Mouse (Mus musculus) ovary, postnatal 10 days (tissue): Measurements from ENCODE around the gene Rgl2.
"Not testable (repeated sequence)": the region's sequence is repeated elsewhere in the genome, so short reads cannot be mapped to it uniquely, and the experiment has no call there.

Experiments
- DNase-seq: peaks from one replicate; pipeline ENCODE4 v3.0.0; 2022; ENCODE audit warnings: low spot score

Gene Rgl2

DNA sequence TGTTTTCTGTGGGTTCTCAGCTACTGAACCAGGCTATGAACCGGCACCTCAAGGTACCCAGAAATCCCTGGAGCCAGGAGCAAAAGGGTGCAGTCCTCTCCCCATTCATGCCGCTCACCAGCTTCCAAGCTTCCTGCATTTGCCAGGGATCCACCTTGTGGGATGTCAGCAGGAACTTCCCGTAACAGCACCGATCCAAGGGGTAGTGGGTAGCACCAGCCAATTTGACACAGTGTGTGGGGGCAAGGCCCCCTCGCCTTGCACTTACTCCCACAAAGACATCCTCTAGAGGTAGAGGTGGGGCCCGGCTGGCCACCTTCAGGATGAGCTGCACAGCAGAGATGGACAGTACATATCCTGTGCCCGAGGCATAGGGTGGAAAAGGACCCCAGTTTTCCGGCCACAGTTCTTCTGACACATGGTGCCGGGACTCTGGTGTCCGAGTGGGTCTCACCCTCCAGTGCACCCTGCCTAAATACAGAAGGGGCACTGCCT is 20.8 kb downstream of the Rgl2 start:
- no peak for DNase-seq

DNA sequence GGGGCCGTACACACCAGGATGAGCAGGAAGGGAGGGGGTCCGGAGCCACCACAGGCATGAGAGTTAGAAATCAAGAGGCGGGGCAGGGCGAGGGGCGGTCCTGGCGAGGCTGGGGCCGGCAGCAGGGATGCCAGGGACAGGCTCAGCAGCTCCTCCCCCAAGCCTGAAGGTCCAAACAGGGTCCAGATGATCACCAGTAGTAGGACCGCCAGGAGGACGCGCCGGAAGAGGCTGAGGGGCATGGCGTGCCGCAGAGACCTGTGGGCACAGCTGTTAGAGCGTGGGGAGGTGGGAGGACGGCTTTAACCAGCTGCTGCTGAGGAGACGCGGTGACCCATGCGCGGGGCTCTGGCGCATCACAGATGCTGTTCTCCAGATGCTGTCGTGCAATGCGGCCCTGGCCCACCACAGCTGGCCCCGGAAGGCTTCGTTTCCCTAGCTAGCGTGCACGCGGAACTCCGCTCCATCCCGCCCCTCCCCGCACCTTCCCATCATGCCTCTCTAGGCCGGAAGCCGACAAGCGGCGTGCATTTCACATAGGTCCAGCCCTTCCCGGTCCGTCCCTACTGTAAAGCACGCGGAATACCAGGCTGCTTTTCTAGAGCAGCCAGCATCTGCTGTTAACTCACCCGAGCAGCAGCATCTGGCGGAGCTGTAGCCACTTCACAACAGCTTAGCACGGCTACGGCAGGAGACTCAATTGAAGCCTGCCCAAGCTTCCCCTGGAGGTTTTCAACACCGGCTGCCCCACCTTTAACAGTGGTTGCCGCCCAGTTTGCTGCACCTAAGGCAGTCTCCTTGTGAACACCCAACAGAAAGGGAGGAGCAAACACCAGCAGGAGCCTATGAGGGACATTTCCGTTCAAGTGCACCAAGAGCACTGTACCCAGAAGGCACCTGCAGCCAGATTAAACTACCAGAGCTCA is 21.9 kb downstream of the Rgl2 start, which contains the start of gene B3galt4:
Gene B3galt4 (minus strand): TSS at position 468 of the 926 bp plus-strand sequence.
- peak; percentile 57 for DNase-seq

DNA sequence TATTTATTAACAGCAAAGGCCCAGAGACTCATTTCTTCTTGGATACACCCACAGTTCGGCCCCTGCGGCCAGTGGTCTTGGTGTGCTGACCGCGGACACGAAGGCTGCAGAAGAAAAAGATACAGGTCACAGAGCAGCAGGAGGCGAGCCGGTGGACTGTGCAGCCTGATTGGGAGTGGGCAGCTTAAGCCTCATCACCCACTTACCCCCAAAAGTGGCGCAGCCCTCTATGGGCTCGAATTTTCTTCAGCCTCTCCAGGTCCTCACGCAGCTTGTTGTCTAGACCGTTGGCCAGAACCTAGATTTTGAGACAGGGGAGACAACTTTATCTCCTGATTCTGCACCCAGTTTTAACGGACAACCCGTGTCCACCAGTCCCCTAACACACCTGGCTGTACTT is 22.7 kb downstream of the Rgl2 start:
- not testable (repeated sequence) for DNase-seq

DNA sequence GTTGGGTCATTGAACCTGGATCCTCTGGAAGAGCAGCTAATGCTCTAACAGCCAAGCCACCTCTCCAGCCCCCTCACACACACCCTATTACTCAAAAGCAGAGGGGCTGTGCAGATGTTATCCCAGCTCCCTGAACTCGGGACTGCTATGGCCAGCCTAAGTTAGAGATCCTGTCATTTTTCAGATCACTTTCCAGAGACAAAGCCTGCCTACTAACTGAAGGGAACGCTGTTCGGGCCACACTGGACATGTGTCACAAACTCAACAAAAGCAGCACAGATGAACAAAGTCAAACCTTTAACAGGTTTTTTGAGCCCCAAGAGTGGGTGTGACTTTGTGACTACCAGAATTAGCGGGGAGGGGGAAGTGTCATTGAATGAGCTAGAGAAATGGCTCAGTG is 23.5 kb downstream of the Rgl2 start:
- DNase-seq, result no peak

DNA sequence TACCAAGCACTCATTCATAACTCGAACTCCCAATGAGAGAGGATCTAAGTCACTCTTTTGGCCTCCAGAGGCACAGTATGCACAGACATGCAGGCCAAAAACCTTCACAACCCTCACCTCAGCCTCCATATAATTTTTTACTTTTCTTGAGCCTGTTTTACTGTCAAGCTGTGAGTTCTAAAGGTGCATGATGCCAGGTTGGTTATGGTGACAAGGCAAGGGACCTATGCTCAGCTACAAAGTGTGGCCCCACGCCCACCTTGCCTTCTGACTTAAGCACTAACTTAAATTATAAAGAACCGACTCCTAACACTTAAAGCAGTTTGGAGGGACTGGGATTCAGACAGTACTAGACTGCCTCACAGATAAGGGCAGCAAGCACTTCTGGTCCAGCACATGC is 24.0 kb downstream of the Rgl2 start:
- no peak for DNase-seq

DNA sequence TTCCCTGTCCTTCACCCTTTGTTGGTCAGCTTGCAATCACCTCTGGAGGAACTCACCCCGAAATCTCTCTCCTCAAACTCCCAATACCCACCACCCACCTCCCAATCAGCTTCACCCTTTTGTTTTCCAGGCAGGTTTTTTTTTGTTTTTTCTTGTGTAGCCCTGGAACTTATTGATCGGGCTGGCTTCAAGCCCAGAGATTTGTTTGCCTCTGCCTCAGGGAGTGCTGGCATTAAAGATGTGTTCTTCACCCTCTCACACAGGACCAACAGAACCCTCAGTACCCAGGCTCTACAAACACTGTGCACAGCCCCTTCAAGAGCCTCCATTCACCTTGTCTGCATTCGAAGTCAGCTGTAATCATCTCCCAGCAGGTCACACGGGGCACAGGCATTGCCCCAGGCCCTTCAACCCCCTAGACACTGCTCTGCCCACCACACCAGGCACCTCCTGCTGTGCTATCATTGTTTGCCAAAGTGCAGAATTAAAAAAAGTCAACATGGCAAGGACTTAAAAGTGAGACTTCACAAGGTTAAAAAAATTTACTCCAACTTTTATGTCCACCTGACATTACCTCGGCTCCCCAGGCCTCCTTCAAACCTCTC is 24.7 kb downstream of the Rgl2 start:
- DNase-seq, result no peak

DNA sequence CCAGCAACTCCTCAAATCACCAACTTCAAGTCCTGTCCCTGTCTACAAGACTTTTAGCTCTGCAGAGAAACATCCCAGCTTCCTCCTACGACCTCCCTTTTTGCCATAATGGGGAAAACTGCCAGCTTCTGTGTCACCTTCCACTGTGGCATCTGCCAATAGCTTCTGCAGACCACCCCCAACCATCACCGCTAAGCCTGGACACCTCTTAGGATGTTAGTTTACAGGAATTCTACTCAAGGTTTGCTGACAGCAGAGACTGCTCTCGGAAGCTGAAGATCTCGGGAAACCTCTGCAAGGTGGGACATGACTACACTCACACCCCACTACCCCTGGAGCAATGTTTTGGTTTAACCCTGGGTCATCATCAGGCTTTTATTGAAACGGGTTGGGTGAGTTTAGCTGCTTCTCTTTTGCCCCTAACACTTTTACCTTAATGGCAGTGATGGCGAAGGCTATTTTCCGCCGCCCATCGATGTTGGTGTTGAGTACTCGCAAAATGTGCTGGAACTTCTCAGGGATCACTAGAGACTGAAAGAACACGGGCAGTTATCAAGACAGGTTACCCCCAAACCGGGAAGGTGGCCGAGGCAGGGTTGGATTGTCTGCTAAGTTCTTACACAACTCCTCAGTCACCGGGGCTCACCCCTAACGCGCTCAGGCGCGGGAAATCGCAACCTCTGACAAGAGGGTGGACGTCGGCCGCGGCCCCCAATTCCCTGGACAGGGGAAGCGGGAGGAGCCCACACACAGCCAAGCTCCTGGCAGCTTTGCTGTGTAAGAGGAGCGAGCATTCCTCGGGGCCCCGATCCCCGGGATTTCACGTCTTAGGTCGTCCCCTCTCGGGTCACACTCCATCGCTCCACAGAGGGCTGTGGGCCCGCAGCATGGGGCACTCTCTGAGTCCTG is 25.6 kb downstream of the Rgl2 start:
- DNase-seq, result no peak

DNA sequence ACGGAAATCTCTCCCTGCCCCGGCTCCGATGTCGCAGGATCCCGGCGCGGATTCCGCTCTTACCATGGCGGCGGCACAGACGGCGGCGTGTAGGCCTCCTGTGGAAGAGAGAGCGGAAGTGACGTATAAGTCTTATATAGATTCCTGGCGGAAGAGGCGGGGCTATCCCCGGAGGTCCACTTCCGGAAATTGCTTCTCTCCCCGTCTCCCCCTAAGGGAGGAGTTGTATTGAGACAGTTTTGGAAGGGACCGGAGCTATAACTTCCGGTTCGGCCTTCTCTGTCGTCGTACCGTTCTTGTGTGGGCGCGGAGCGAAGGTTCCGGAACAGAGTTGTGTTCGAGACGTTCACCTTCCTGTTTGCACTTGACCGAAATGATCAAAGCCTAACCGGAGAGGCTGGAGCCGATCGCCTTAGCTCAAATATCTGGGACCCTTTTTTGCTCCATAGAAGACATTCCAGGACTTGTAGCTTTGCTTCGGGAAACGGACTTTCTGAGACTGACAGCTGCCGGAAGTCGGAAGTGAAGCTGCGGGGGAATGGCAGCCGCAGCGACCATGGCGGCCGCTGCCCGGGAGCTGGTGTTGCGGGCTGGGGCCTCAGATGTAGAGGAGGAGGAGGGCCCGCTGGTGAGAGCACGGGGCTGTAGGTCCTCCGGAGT is 26.3 kb downstream of the Rgl2 start, which contains the start of the genes Vps52 and Rps18:
Gene Vps52 (plus strand): TSS at position 258 of the 660 bp plus-strand sequence.
Gene Rps18 (minus strand): TSS at position 447 of the 660 bp plus-strand sequence.
- peak; percentile 92 for DNase-seq

DNA sequence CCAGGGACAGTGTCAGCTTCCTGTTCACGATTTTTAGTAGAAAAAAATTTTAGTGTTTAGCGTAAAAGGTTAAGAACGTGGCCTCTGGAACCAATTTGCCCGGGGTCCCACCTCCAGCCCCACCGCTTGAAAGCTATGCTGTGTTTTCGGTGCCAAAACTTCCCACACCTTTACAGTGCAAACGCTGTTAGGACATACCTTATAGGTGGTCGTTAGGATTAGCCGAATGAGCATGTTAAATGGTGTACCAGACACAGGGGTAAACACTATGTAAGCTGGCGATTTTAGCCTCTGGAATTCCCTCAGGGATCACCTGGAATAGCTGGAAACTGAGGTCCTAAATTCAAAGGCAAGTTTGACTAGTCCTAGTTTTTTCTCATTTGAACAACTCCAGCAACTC is 27.0 kb downstream of the Rgl2 start:
- DNase-seq, result no peak

DNA sequence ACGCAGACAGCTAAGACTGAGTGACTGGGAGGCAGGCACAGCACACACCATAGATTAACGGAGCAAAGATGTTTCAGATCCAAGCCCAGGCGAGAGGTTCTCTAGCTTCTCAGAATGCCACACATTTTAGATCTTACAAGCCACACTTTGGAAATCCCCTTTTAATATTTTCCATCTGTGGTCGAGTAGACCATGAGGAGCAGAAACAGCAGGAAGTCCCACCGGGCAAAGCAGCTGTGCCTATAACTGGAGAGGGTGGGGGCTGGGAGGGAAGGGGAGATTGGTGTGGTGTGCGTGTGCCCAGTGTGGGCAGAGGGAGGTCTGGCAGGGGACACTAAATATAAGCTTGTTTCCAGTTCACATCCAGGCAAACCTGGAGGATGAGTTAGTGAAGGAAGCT is 28.1 kb downstream of the Rgl2 start:
- DNase-seq, result no peak

DNA sequence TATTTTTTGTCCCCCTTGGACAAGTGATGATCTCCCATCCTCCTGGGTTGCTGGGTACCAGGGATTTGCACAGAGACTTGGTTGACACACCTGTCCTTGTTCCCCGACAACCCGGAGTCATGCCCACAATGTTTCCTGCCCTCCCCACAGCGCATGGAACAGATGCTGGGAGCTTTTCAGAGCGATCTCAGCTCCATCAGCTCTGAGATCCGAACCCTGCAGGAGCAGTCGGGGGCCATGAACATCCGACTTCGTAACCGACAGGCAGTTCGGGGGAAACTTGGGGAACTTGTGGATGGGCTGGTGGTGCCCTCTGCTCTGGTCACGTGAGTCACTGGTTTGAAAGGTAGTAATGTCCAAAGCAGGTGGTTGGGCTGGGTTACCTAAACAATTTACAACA is 29.1 kb downstream of the Rgl2 start:
- DNase-seq, result no peak

DNA sequence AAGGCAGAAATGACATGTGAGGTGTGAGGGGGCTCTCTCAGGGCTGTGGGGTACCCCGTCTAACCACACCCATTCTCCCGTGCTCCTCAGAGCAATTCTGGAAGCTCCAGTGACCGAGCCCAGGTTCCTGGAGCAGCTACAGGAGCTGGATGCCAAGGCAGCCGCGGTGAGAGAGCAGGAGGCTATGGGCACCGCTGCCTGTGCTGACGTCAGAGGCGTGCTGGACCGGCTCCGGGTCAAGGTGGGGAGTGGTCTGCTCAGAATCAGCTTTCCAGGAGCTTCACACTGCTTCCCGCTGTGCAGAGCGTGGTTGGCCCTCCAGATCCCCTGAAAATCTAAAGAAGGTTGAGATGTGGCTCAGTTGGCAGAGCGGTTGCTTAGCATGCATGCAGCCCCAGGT is 29.8 kb downstream of the Rgl2 start:
- DNase-seq, result no peak

DNA sequence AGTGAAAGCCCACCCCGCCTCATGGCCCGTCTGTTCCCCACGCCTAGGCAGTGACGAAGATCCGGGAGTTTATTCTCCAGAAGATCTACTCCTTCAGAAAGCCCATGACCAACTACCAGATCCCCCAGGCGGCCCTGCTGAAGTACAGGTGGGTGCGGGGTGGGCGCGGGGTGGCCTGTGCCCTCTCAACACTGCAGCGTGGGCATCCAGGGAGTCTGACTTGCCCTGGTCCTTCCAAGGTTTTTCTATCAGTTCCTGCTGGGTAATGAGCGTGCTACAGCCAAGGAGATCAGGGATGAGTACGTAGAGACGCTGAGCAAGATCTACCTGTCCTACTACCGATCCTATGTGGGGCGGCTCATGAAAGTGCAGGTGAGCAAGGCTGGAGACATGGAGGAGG is 30.6 kb downstream of the Rgl2 start:
- no peak for DNase-seq

DNA sequence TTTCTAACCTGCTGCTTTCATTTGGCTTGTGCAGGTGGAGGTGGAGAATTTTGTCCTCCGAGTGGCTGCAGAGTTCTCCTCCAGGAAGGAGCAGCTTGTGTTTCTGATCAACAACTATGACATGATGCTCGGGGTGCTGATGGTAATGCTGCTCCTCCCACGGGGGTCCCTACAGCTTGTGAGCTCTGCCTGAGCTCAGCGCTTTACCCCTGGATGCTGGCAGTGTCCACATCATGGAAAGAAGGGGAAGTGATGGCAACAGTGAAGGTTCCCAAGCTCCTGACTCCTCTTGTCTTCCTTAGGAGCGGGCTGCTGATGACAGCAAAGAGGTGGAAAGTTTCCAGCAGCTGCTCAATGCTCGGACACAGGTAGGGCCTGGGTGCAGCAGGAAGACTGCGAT is 33.5 kb downstream of the Rgl2 start:
- DNase-seq, result no peak

DNA sequence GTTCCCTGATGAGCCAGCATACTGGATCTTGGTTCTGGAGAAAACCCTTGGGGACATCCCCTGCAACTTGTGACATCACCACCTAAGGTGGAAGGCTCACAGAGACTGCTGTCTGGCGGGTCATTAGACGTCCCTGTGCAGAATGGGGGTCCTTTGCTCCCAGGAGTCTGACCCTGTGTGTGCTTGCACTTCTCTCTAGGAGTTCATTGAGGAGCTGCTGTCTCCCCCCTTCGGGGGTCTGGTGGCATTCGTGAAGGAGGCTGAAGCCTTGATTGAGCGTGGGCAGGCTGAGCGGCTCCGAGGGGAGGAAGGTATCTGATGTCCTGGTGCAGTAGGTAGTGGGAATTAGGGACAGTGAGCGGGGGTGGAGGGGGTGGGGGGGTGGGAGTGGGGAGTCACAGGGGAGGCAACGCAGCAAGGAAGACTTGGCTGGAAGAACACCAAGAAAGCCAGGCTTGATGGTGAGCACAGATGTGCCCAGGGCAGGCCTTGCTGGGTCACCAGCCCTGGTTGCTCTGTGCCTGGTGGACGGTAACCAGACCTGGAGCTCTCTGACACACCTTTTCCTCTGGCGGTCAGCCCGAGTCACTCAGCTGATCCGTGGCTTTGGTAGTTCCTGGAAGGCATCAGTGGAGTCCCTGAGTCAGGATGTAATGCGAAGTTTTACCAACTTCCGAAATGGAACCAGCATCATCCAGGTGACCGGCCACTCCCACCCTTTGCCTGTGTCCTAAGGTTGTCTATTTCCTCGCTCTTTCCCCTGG is 35.9 kb downstream of the Rgl2 start:
- DNase-seq, result no peak

DNA sequence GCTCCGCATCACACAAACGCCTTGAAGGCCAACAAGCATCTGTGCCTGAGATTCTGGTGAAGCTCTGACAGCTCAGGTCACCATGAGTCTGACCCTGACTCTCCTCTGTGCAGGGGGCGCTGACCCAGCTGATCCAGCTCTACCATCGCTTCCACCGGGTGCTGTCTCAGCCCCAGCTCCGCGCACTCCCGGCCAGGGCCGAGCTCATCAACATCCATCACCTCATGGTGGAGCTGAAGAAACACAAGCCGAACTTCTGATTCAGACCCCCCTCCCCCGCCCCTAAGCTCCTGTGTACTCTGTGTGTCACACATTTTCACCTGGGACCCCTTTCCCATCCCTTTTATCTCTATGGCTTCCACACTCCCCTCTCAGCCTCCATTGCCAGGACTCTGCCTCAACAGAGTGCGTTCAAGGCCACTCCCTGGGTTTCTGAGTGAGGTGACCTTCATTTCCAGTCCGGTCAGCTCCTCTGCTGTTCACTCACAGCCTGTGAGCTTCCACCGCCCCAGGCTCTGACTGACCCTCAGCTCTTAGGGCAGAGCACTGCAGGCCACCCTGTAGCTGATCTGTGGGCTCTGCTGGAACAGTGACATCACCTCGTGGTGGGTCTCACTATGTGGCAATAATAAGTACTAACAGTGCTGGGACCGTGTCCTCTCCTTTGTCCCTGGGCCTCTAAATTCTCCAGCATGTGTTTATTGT is 36.7 kb downstream of the Rgl2 start:
- DNase-seq, result no peak

DNA sequence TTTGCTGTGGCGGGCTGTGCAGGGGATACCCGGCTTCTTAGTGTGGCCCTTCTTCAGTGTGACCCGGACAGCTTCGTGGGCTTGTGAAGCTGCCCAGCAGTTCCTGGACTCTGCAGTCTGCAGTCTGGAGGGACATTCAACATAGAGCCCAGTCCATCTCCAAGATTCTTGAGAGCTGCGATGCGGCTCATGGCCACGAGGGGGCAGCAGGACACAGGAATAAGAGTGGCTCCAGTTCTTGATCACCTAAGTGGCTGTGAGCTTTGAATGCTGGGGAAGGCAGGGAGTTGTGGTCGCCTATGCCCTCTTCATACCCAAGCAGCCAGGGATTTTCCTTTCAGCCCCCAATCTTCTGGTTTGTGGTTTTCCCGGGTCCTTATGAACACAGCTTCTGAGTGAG is 39.1 kb downstream of the Rgl2 start:
- DNase-seq, result no peak

DNA sequence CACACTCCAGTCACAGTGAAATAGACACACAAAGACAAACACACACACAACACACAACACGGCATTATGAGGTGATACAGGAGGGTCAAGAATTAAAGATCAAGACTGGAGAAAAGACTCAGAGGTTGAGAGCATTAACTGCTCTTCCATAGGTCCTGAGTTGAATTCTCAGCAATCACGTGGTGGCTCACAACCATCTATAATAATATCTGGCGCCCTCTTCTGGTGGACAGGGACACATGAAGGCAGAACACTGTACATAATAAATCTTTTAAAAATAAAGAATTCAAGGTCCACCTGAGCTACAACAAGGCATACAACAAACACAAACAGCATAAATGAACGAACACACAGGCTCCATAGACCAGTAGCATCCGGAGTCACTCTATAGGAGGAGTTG is 39.6 kb downstream of the Rgl2 start:
- DNase-seq, result no peak

DNA sequence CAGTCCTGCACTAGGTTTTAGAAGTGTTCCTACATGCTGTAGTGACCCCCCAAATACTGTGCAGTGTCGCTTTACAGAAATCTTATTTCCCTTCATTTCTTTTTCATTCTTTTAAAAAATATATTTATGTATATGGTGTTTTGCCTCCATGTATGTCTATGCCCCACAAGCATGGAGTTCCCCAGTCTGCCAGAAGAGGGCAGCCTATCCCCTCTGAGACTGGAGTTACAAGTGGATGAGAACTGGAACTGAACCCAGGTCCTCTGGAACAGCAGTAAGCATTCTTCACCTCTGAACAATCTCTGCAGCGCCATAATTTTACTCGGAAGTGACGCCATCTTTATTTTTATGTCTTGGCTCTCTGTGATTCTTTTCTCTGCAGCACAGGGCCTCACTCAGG is 40.1 kb downstream of the Rgl2 start:
- DNase-seq, result no peak

DNA sequence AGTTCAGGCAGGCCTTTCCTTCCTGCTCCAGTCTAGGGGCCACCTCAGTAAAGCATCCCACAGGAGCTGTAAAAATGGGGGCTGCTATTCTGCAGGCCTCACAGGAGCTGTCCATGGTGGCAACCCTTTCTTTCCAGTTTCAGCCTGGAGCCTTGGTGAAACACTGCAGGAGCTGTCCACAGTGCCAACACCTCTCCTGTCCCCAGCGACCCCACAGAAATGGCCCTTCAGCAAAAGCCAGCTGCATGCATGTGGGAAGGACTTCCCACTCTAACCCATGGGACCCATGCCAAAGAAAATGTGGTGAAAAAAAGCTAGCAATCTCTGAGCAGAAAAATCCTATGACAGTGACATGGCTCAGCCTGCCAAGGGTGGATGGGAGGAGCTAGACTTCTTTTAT is 43.3 kb downstream of the Rgl2 start:
- DNase-seq, result no peak
